Mouse (Mus musculus): ENCODE data around the gene Defb11.
"Not testable (repeated sequence)": the region's sequence is repeated elsewhere in the genome, so short reads cannot be mapped to it uniquely, and the experiment has no call there.

The Defb11 gene

GRCm38 (mm10) chr8:21906290-21906689 is at the start of gene Defb11:
Defb11 (minus strand) TSS chr8:21906412.
- peak; percentile 25 to 66 for DNase-seq

- DNase-seq: peak; percentile 40 to 67
Observed at GRCm38 (mm10) chr8:21955321-21955720, 49.1 kb upstream of the Defb11 start.

GRCm38 (mm10) chr8:21947311-21948017 is 41.3 kb upstream of the Defb11 start:
- peak in 1 of 2 experiments; percentile 41 for DNase-seq

GRCm38 (mm10) chr8:21946462-21946861 is 40.2 kb upstream of the Defb11 start, which contains the start of gene Defb13:
Defb13 (plus strand) TSS chr8:21946762.
- no peak for DNase-seq

- not testable (repeated sequence) for DNase-seq
Observed at GRCm38 (mm10) chr8:21938052-21938451, 31.8 kb upstream of the Defb11 start, which contains the start of gene Defb35. Defb35 (plus strand) TSS chr8:21938352.

- DNase-seq: no peak
Observed at GRCm38 (mm10) chr8:21932610-21933009, 26.4 kb upstream of the Defb11 start, which contains the start of gene Defb15. Defb15 (minus strand) TSS chr8:21932710.

GRCm38 (mm10) chr8:21930754-21931153 is 24.5 kb upstream of the Defb11 start:
- not testable (repeated sequence) for DNase-seq

- no peak for DNase-seq
Observed at GRCm38 (mm10) chr8:21915625-21916024, 9.4 kb upstream of the Defb11 start.

GRCm38 (mm10) chr8:21912554-21912953 is 6.3 kb upstream of the Defb11 start:
- no peak for DNase-seq

GRCm38 (mm10) chr8:21911931-21912330 is 5.7 kb upstream of the Defb11 start:
- no peak for DNase-seq

- not testable (repeated sequence) for DNase-seq
Observed at GRCm38 (mm10) chr8:21885321-21885720, 20.9 kb downstream of the Defb11 start, which contains the start of gene Defb9. Defb9 (minus strand) TSS chr8:21885421.

GRCm38 (mm10) chr8:21858586-21858985 is 47.6 kb downstream of the Defb11 start, which contains the start of gene Defb10:
Defb10 (plus strand) TSS chr8:21858901.
- DNase-seq: not testable (repeated sequence)

Data from kidney, postnatal 25 days (tissue).